In the genomic region with DNA sequence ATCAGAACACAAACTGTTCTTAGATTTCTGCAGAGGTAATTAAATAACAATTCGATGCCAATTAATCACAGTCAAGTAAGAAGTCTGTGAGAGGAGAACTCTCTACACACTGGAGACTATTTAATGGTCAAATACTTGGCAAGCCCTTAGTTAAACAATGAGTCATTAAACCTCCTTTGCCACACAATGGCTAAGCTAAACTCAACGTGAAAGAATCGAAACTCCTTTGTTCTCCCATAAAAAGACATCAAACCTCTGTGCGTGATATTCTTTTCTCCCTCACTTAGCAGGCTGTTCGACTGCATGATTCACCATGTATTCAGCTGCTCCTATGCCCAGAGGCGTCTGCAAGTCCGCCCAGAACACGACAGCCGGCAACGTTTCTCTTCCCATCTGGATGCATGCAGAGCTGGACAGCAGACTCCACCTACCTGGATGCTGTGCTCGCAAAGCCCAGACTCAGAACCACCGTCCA, we compare ENCODE assay signal across 8 mouse cellular contexts.
DNase-seq lines count a peak whose midpoint lies in the region; ATAC-seq lines count a peak whose summit lies in the region.

No protein-coding gene starts in this region.

- WGBS in hindbrain, embryonic 11.5 days, result 35% methylated on average over 12 of the region's 12 CpGs
- WGBS in kidney, embryonic 14.5 days, result 63% methylated on average over 12 of the region's 12 CpGs

- ATAC-seq in hindbrain, embryonic 11.5 days (ENCODE audit: low FRiP score), result peak; percentile 76
- no peak for ATAC-seq in kidney, embryonic 14.5 days (ENCODE audit: low FRiP score, low TSS enrichment)

- peaks cover 6% of the 10 kb centered on the region for H3K4me1 ChIP-seq in hindbrain, embryonic 11.5 days (replicated peaks; ENCODE audit: control insufficient read depth, insufficient read depth, low read length)
- H3K4me1 ChIP-seq in kidney, embryonic 14.5 days (ENCODE audit: control insufficient read depth, insufficient read depth, low read length), result no peaks in the 10 kb centered on the region; the same call in 1 of the 2 replicates

- 0 out of 2 replicates have a peak overlapping the region, but pooled peaks have one; percentile 20 for H3K27ac ChIP-seq in hindbrain, embryonic 11.5 days (ENCODE audit: low read depth, low read length)
- no peak overlapping the region for H3K27ac ChIP-seq in kidney, embryonic 14.5 days (ENCODE audit: low read depth, low read length)

- H3K36me3 ChIP-seq in hindbrain, embryonic 11.5 days (ENCODE audit: control insufficient read depth, insufficient read depth, low read length), result no peaks in the 10 kb centered on the region
- H3K36me3 ChIP-seq in kidney, embryonic 14.5 days (ENCODE audit: control insufficient read depth, insufficient read depth, low read length), result no peaks in the 10 kb centered on the region

- H3K4me3 ChIP-seq in hindbrain, embryonic 11.5 days (ENCODE audit: low read depth, low read length), result no peak overlapping the region
- no peak overlapping the region for H3K4me3 ChIP-seq in kidney, embryonic 14.5 days (ENCODE audit: low read length)

- no peak overlapping the region for H3K4me2 ChIP-seq in hindbrain, embryonic 11.5 days (replicated peaks; ENCODE audit: low read depth, low read length)
- no peak overlapping the region for H3K4me2 ChIP-seq in kidney, embryonic 14.5 days (replicated peaks; ENCODE audit: low read depth, low read length)

- H3K9ac ChIP-seq in hindbrain, embryonic 11.5 days (ENCODE audit: low read depth, low read length), result no peak overlapping the region
- H3K9ac ChIP-seq in kidney, embryonic 14.5 days (ENCODE audit: low read depth, low read length), result no peak overlapping the region

- intact Hi-C loops in left cerebral cortex, postnatal 4 days (cut with DNase I), result no loop called here

- DNase-seq in 3134 (ENCODE audit: extremely low read depth, insufficient read length, low spot score) (peak; percentile 59), MN1 (ENCODE audit: low spot score) (peak; percentile 34)
- DNase-seq in hindbrain, embryonic 11.5 days (ENCODE audit: low spot score), result peak; percentile 33
- peak; percentile 53 for DNase-seq in left cerebral cortex, postnatal 4 days
- peak; percentile 41 to 53 for DNase-seq in right cerebral cortex, postnatal 10 days (ENCODE audit: low spot score in 2 of 2)
- DNase-seq in gastrocnemius, postnatal 25 days, result no peak
- no peak for DNase-seq in adrenal gland, adult 18-20 months (ENCODE audit: low spot score in 2 of 2)

- H3K27me3 ChIP-seq in hindbrain, embryonic 11.5 days (ENCODE audit: control insufficient read depth, insufficient read depth, low read length), result no peaks in the 10 kb centered on the region
- H3K27me3 ChIP-seq in kidney, embryonic 14.5 days (ENCODE audit: control insufficient read depth, insufficient read depth, low read length), result no peaks in the 10 kb centered on the region

- no peaks in the 10 kb centered on the region for H3K9me3 ChIP-seq in hindbrain, embryonic 11.5 days (ENCODE audit: control insufficient read depth, low read length)
- H3K9me3 ChIP-seq in kidney, embryonic 14.5 days (ENCODE audit: control insufficient read depth, low read length), result no peaks in the 10 kb centered on the region

Comparison
In these comparisons a context has a peak if more than half of its experiments do, and no peak if none do; other contexts are left out.
1. DNase-seq: peak in 3134 (single experiment), MN1 (single experiment), hindbrain, embryonic 11.5 days (single experiment), left cerebral cortex, postnatal 4 days (single experiment) and right cerebral cortex, postnatal 10 days (2 of 2); none in gastrocnemius, postnatal 25 days (single experiment) and adrenal gland, adult 18-20 months (0 of 2).